In genomic region chr6:24376728-24377127, GRCm38 (mm10) we compare ENCODE assay signal across 25 mouse cellular contexts.
"Had no signal": no experiment of that assay in that cellular context is flagged by ENCODE, and none has a peak within 500 bp of the region (broad histone marks: within the 10 kb centered on the region; RNA-seq: fewer than 3 reads in every experiment).

No protein-coding gene starts in this region.

- H3K4me3 ChIP-seq: layer of hippocampus, adult 2 months; limb, embryonic 10.5 days; limb, embryonic 13.5 days; liver, embryonic 12.5 days; liver, embryonic 15.5 days; lung, embryonic 15.5 days; megakaryocyte, embryonic 14.5 days; midbrain, embryonic 15.5 days; myocyte; neural tube, embryonic 13.5 days had no signal

- DNase-seq: kidney, adult 2 months; kidney, postnatal 25 days; layer of hippocampus, adult 9-11 months; liver; lung, adult 18-20 months; lung, postnatal 10 days; lung, postnatal 36 days; right cerebral cortex, adult 18-20 months; right cerebral cortex, postnatal 14 days; right cerebral cortex, postnatal 4 days; thymus, adult 2 months; thymus, postnatal 14 days; thymus, postnatal 4 days had no signal

- ATAC-seq: liver, embryonic 12.5 days; midbrain, embryonic 15.5 days had no signal

- H3K9ac ChIP-seq: limb, embryonic 13.5 days; liver, embryonic 12.5 days; liver, embryonic 15.5 days; lung, embryonic 15.5 days; midbrain, embryonic 15.5 days; neural tube, embryonic 13.5 days had no signal

- H3K4me2 ChIP-seq: limb, embryonic 13.5 days; liver, embryonic 12.5 days; liver, embryonic 15.5 days; lung, embryonic 15.5 days; midbrain, embryonic 15.5 days; neural tube, embryonic 13.5 days had no signal

- H3K36me3 ChIP-seq: limb, embryonic 10.5 days; limb, embryonic 13.5 days; liver, embryonic 12.5 days; liver, embryonic 15.5 days; lung, embryonic 15.5 days; midbrain, embryonic 15.5 days; neural tube, embryonic 13.5 days had no signal

- H3K4me1 ChIP-seq: limb, embryonic 10.5 days; limb, embryonic 13.5 days; liver, embryonic 12.5 days; liver, embryonic 15.5 days; lung, embryonic 15.5 days; megakaryocyte, embryonic 14.5 days; midbrain, embryonic 15.5 days had no signal

- H3K9me3 ChIP-seq: limb, embryonic 10.5 days; limb, embryonic 13.5 days; liver, embryonic 12.5 days; liver, embryonic 15.5 days; lung, embryonic 15.5 days; megakaryocyte, embryonic 14.5 days; midbrain, embryonic 15.5 days; neural tube, embryonic 13.5 days had no signal

- H3K27ac ChIP-seq: kidney, postnatal 0 days; layer of hippocampus, adult 2 months; limb, embryonic 10.5 days; limb, embryonic 13.5 days; liver, embryonic 12.5 days; liver, embryonic 15.5 days; lung, embryonic 15.5 days; midbrain, embryonic 15.5 days; neural tube, embryonic 13.5 days; stomach, postnatal 0 days had no signal

- H3K27me3 ChIP-seq: limb, embryonic 13.5 days; liver, embryonic 12.5 days; liver, embryonic 15.5 days; lung, embryonic 15.5 days; megakaryocyte, embryonic 14.5 days; midbrain, embryonic 15.5 days; neural tube, embryonic 13.5 days had no signal
